Mouse (Mus musculus) urinary bladder, postnatal 25 days (tissue): ENCODE data around the gene 1700084M14Rik.
"Not testable (repeated sequence)": the region's sequence is repeated elsewhere in the genome, so short reads cannot be mapped to it uniquely, and the experiment has no call there.

Source experiments
- DNase-seq: peaks from one replicate; pipeline ENCODE4 v3.0.0; 2022; ENCODE audit warnings: low spot score

The 1700084M14Rik gene

GRCm38 (mm10) chrX:91575811-91576210, at the start of gene 1700084M14Rik:
1700084M14Rik (minus strand) TSS chrX:91575911.
- DNase-seq: not testable (repeated sequence)
